Mouse (Mus musculus): ENCODE results near the gene Fam98c. TPM values are rescaled to one million over a fixed set of nuclear protein-coding genes. Genes with fewer than 3 reads are reported as not detected.

Fam98c gene
- polyA plus RNA-seq, 1 experiment from 2014 or later = 14.8 TPM

DNA sequence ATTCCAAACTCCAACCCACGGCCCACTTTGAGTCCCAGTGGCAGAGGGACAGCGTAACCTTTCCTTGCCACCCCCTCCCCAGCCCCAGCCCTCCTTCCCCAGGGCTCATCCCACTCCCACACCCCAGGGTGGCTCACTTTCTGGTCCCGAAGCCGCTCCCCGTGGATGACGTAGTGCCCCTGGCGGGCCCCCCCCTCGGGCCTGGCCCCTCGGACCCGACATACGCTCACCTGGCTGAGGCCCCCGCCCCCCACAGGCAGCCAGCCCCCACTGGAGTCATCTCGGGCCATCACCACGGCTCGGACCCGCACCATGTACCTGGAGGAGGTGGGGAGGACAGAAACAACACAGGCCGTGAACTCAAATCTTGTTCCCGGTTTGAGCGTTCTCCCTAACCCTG, 11.6 kb upstream of the Fam98c start:
- no peak for DNase-seq (ENCODE audit: low spot score)
- Histone ChIP-seq H3K9ac (ENCODE audit: low read depth, low read length) (no peak overlapping the region), H3K36me3 (ENCODE audit: control insufficient read depth, insufficient read depth, low read length) (no peaks in the 10 kb centered on the region), H3K27ac (ENCODE audit: low read depth, low read length) (no peak overlapping the region), H3K4me3 (ENCODE audit: low read depth, low read length) (peak overlapping the region; percentile 73), H3K4me2 (replicated peaks; ENCODE audit: low read depth, low read length) (peak overlapping the region; percentile 81), H3K4me1 (replicated peaks; ENCODE audit: control insufficient read depth, insufficient read depth, low read length) (peaks cover 12% of the 10 kb centered on the region), H3K9me3 (ENCODE audit: control insufficient read depth, low read length) (no peaks in the 10 kb centered on the region), H3K27me3 (ENCODE audit: control insufficient read depth, insufficient read depth, low read length) (peaks cover 20% of the 10 kb centered on the region)
- ATAC-seq (ENCODE audit: low FRiP score) = no peak
- WGBS = 11% methylated on average over 19 of the region's 19 CpGs

DNA sequence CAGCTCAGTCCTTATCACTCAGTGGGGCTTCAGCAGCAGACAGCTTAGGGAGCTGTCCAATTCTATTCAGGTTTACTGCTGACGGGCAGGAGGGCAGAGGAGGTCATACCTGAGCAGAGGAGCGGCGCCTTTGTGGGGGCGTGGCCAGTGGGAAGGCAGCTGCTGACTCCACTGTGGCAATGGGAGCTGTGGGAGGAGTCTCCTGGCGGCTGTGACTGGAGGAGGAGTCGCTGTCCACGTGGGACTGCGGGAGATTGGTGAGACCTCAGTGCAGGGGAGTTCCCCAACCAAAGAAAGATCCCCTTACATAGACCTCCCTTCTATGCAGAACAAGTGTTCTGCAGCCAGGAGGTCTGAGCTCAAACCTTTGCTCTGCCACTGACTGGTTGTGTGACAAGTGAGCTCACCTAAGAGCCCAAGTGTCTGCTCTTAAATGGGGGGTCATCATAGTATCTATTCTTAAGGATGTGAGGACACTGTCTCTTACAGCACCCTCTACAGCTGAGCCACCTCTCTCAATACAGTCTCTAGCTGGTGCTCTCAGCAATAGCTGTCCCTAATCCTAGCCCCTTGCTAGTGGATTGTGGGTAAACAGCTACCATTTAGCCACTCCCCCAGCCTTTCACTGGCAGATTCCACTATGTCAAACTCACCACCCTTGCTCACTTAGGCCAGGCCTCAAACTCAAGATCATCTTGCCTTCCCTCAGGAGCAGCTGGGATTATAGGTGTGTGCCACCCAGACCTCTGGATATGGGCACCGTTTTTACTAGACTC, 6.9 kb upstream of the Fam98c start:
- ATAC-seq (ENCODE audit: low FRiP score) (no peak), DNase-seq (ENCODE audit: low spot score) (no peak)
- 27% methylated on average over 9 of the region's 9 CpGs for WGBS

DNA sequence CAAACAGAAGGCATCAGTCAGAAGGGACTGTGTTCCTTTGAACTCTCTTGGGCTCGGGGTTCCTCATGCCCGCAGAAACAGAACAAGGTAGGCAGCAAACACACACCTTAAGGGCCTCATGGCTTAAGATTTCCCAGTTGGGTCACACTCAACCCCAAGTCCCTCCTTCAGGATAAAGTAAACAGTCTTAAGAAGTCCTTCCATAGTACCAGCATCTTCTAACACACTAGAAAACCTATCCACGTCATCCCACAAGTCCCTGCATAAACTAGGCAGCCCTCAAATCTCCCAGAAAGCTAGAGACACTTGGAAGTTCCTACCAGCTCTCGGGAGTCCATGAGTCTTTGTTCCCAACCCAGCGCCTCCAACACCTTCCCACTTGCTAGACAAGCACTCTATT, 6.3 kb upstream of the Fam98c start:
- Histone ChIP-seq H3K27me3 (ENCODE audit: control insufficient read depth, insufficient read depth, low read length) (peaks cover 7% of the 10 kb centered on the region; the same call in 1 of the 2 replicates), H3K9me3 (ENCODE audit: control insufficient read depth, low read length) (no peaks in the 10 kb centered on the region), H3K4me1 (replicated peaks; ENCODE audit: control insufficient read depth, insufficient read depth, low read length) (no peaks in the 10 kb centered on the region), H3K4me2 (replicated peaks; ENCODE audit: low read depth, low read length) (no peak overlapping the region), H3K27ac (ENCODE audit: low read depth, low read length) (no peak overlapping the region), H3K4me3 (ENCODE audit: low read depth, low read length) (no peak overlapping the region), H3K36me3 (ENCODE audit: control insufficient read depth, insufficient read depth, low read length) (no peaks in the 10 kb centered on the region), H3K9ac (ENCODE audit: low read depth, low read length) (no peak overlapping the region)
- WGBS = 82% methylated on average over 5 of the region's 5 CpGs
- ATAC-seq (ENCODE audit: low FRiP score) = no peak
- DNase-seq (ENCODE audit: low spot score) = no peak

More for the DNA sequence above, 6.9 kb upstream of the Fam98c start:
- H3K36me3 ChIP-seq (ENCODE audit: control insufficient read depth, insufficient read depth, low read length) = no peaks in the 10 kb centered on the region
- H3K4me3 ChIP-seq (ENCODE audit: low read depth, low read length) = no peak overlapping the region
- no peak overlapping the region for H3K4me2 ChIP-seq (replicated peaks; ENCODE audit: low read depth, low read length)
- H3K27me3 ChIP-seq (ENCODE audit: control insufficient read depth, insufficient read depth, low read length) = peaks cover 7% of the 10 kb centered on the region; the same call in 1 of the 2 replicates
- H3K9ac ChIP-seq (ENCODE audit: low read depth, low read length) = no peak overlapping the region
- H3K27ac ChIP-seq (ENCODE audit: low read depth, low read length) = no peak overlapping the region
- H3K4me1 ChIP-seq (replicated peaks; ENCODE audit: control insufficient read depth, insufficient read depth, low read length) = no peaks in the 10 kb centered on the region
- H3K9me3 ChIP-seq (ENCODE audit: control insufficient read depth, low read length) = no peaks in the 10 kb centered on the region

DNA sequence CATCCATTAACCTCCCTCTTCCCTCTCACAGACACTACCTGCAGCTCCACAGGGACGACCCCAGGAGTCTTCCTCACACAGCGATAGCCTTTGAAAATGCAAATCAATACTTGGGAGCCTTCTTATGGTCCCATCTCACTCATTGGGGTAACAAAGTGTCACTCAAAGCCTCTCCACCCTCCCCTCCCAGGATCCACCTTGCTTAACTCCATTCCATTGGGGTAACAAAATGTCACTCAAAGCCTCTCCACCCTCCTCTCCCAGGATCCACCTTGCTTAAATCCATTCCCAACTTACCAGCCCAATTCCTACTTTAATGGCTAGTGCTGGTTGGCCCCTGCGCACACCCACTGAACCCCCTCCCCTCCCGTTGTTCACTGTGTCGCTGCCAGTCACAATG, 2.2 kb upstream of the Fam98c start:
- WGBS = 0% methylated on average over 5 of the region's 5 CpGs
- H3K27me3 ChIP-seq (ENCODE audit: control insufficient read depth, insufficient read depth, low read length) = peaks cover 6% of the 10 kb centered on the region; the same call in 1 of the 2 replicates
- no peaks in the 10 kb centered on the region for H3K36me3 ChIP-seq (ENCODE audit: control insufficient read depth, insufficient read depth, low read length)
- no peak overlapping the region for H3K9ac ChIP-seq (ENCODE audit: low read depth, low read length)
- no peaks in the 10 kb centered on the region for H3K4me1 ChIP-seq (replicated peaks; ENCODE audit: control insufficient read depth, insufficient read depth, low read length)
- no peak overlapping the region for H3K4me3 ChIP-seq (ENCODE audit: low read depth, low read length)
- ATAC-seq (ENCODE audit: low FRiP score) (no peak), DNase-seq (ENCODE audit: low spot score) (no peak)
- H3K27ac ChIP-seq (ENCODE audit: low read depth, low read length) = no peak overlapping the region
- no peaks in the 10 kb centered on the region for H3K9me3 ChIP-seq (ENCODE audit: control insufficient read depth, low read length)
- no peak overlapping the region for H3K4me2 ChIP-seq (replicated peaks; ENCODE audit: low read depth, low read length)

- Histone ChIP-seq H3K9ac (ENCODE audit: low read depth, low read length) (peak overlapping the region; percentile 66), H3K4me1 (replicated peaks; ENCODE audit: control insufficient read depth, insufficient read depth, low read length) (no peaks in the 10 kb centered on the region), H3K9me3 (ENCODE audit: control insufficient read depth, low read length) (no peaks in the 10 kb centered on the region), H3K36me3 (ENCODE audit: control insufficient read depth, insufficient read depth, low read length) (no peaks in the 10 kb centered on the region), H3K27ac (ENCODE audit: low read depth, low read length) (peak overlapping the region; percentile 72), H3K4me2 (replicated peaks; ENCODE audit: low read depth, low read length) (peak overlapping the region; percentile 86), H3K4me3 (ENCODE audit: low read depth, low read length) (peak overlapping the region; percentile 69), H3K27me3 (ENCODE audit: control insufficient read depth, insufficient read depth, low read length) (peaks cover 6% of the 10 kb centered on the region; the same call in 1 of the 2 replicates)
- peak; percentile 92 for ATAC-seq (ENCODE audit: low FRiP score)
- 7% methylated on average over 35 of the region's 37 CpGs for WGBS
- peak; percentile 92 for DNase-seq (ENCODE audit: low spot score)
These were observed 717 bp downstream of the Fam98c start for GRCm38 (mm10) chr7:29155196-29155837.

GRCm38 (mm10) chr7:29154018-29154720, 1.9 kb downstream of the Fam98c start:
- Histone ChIP-seq H3K27me3 (ENCODE audit: control insufficient read depth, insufficient read depth, low read length) (peaks cover 5% of the 10 kb centered on the region; the same call in 1 of the 2 replicates), H3K4me2 (replicated peaks; ENCODE audit: low read depth, low read length) (no peak overlapping the region), H3K4me1 (replicated peaks; ENCODE audit: control insufficient read depth, insufficient read depth, low read length) (no peaks in the 10 kb centered on the region), H3K9me3 (ENCODE audit: control insufficient read depth, low read length) (no peaks in the 10 kb centered on the region), H3K4me3 (ENCODE audit: low read depth, low read length) (no peak overlapping the region), H3K36me3 (ENCODE audit: control insufficient read depth, insufficient read depth, low read length) (no peaks in the 10 kb centered on the region), H3K27ac (ENCODE audit: low read depth, low read length) (no peak overlapping the region), H3K9ac (ENCODE audit: low read depth, low read length) (no peak overlapping the region)
- no peak for DNase-seq (ENCODE audit: low spot score)
- ATAC-seq (ENCODE audit: low FRiP score) = no peak
- 96% methylated on average over 14 of the region's 14 CpGs for WGBS

GRCm38 (mm10) chr7:29151486-29151885, 4.5 kb downstream of the Fam98c start:
- H3K4me3 ChIP-seq (ENCODE audit: low read depth, low read length) = no peak overlapping the region
- 74% methylated on average over 10 of the region's 10 CpGs for WGBS
- H3K4me1 ChIP-seq (replicated peaks; ENCODE audit: control insufficient read depth, insufficient read depth, low read length) = no peaks in the 10 kb centered on the region
- H3K9ac ChIP-seq (ENCODE audit: low read depth, low read length) = no peak overlapping the region
- no peaks in the 10 kb centered on the region for H3K9me3 ChIP-seq (ENCODE audit: control insufficient read depth, low read length)
- no peak overlapping the region for H3K27ac ChIP-seq (ENCODE audit: low read depth, low read length)
- H3K27me3 ChIP-seq (ENCODE audit: control insufficient read depth, insufficient read depth, low read length) = 0 out of 2 replicates have a peak, but pooled peaks cover 2% of the 10 kb centered on the region
- no peak for DNase-seq (ENCODE audit: low spot score)
- no peak overlapping the region for H3K4me2 ChIP-seq (replicated peaks; ENCODE audit: low read depth, low read length)
- no peak for ATAC-seq (ENCODE audit: low FRiP score)
- no peaks in the 10 kb centered on the region for H3K36me3 ChIP-seq (ENCODE audit: control insufficient read depth, insufficient read depth, low read length)

DNA sequence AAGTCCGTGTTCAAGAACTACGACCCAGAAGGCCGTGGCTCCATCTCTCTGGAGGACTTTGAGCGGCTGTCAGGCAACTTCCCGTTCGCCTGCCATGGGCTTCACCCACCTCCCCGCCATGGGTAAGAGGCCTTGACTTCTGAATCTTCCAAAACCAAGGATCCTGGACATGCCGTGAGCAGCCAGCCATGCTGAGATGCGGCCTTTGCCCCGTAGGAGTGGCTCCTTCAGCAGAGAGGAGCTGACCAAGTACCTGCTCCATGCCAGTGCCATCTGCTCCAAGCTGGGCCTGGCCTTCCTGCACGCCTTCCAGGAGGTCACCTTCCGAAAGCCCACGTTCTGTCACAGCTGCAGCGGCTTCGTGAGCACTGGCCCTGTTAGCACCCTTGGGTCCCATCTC, 7.3 kb downstream of the Fam98c start:
- H3K27me3 ChIP-seq (ENCODE audit: control insufficient read depth, insufficient read depth, low read length) = no peaks in the 10 kb centered on the region
- DNase-seq (ENCODE audit: low spot score) (no peak), ATAC-seq (ENCODE audit: low FRiP score) (no peak)
- H3K4me3 ChIP-seq (ENCODE audit: low read depth, low read length) = no peak overlapping the region
- no peak overlapping the region for H3K27ac ChIP-seq (ENCODE audit: low read depth, low read length)
- 87% methylated on average over 15 of the region's 15 CpGs for WGBS
- H3K36me3 ChIP-seq (ENCODE audit: control insufficient read depth, insufficient read depth, low read length) = no peaks in the 10 kb centered on the region
- no peaks in the 10 kb centered on the region for H3K9me3 ChIP-seq (ENCODE audit: control insufficient read depth, low read length)
- no peak overlapping the region for H3K4me2 ChIP-seq (replicated peaks; ENCODE audit: low read depth, low read length)
- no peaks in the 10 kb centered on the region for H3K4me1 ChIP-seq (replicated peaks; ENCODE audit: control insufficient read depth, insufficient read depth, low read length)
- no peak overlapping the region for H3K9ac ChIP-seq (ENCODE audit: low read depth, low read length)
